22 mouse cellular contexts compared by ENCODE assay signal in the genomic region with DNA sequence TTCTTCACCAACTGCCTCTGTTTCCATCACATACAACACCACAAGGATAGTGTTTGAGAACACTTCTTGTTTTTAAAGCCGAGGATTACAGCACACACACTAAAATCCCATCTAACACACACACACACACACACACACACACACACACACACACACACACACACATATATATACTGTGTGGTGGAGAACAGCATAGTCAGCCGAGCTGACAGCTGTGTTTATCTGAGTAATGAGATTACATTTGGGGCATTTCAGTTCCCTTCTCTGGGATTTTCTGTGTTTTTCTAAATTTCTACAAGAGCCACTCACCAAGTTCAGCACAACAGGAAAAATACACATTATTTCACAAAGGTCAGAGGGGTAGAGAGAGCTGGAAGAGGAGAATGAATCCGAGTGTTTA.
A peak's percentile ranks its signal among the peaks of the same experiment; 100 is the strongest.
DNase-seq lines count a peak whose midpoint lies in the region; ATAC-seq and TF ChIP-seq lines count a peak whose summit lies in the region.
"Had no signal": no experiment of that assay in that cellular context is flagged by ENCODE, and none has a peak within 500 bp of the region (broad histone marks: within the 10 kb centered on the region; RNA-seq: fewer than 3 reads in every experiment).

No protein-coding gene starts in this region.

- ATAC-seq in intestine, embryonic 14.5 days (replicated peaks; ENCODE audit: low FRiP score, low TSS enrichment, low read depth) = peak; percentile 55; the same call in 1 of the 2 replicates
- no peak for ATAC-seq in intestine, postnatal 0 days
- 0 out of 2 replicates have a peak, but pooled peaks have one; percentile 15 for ATAC-seq in lung, postnatal 0 days
- peak; percentile 67; the same call in 1 of the 2 replicates for ATAC-seq in stomach, embryonic 14.5 days (ENCODE audit: insufficient number of reproducible peaks, insufficient read depth, low FRiP score, low read depth)
- no peak for ATAC-seq in midbrain, postnatal 0 days (ENCODE audit: low FRiP score)

- H3K9ac ChIP-seq in intestine, embryonic 14.5 days (ENCODE audit: low read length) = no peak overlapping the region
- no peak overlapping the region for H3K9ac ChIP-seq in intestine, postnatal 0 days (ENCODE audit: low read depth, low read length)
- H3K9ac ChIP-seq in lung, postnatal 0 days (replicated peaks; ENCODE audit: low read depth) = no peak overlapping the region
- H3K9ac ChIP-seq in stomach, embryonic 14.5 days (replicated peaks; ENCODE audit: low read depth, low read length) = no peak overlapping the region
- H3K9ac ChIP-seq in midbrain, postnatal 0 days (replicated peaks; ENCODE audit: low read length, poor library complexity, severe bottlenecking) = no peak overlapping the region
- H3K9ac ChIP-seq: embryonic facial prominence, embryonic 13.5 days; heart, embryonic 12.5 days; hindbrain, embryonic 12.5 days; liver, embryonic 13.5 days had no signal

- peaks cover 10% of the 10 kb centered on the region; the same call in 1 of the 2 replicates for H3K4me1 ChIP-seq in intestine, embryonic 14.5 days (replicated peaks; ENCODE audit: control insufficient read depth, insufficient read depth, low read length)
- H3K4me1 ChIP-seq in intestine, postnatal 0 days (replicated peaks; ENCODE audit: control insufficient read depth, insufficient read depth, low read length) = no peaks in the 10 kb centered on the region
- H3K4me1 ChIP-seq in lung, postnatal 0 days (ENCODE audit: insufficient read depth, low read depth, low read length) = no peaks in the 10 kb centered on the region; the same call in none of the 2 replicates
- peaks cover 7% of the 10 kb centered on the region for H3K4me1 ChIP-seq in stomach, embryonic 14.5 days (ENCODE audit: control insufficient read depth, insufficient read depth, low read length)
- no peaks in the 10 kb centered on the region for H3K4me1 ChIP-seq in midbrain, postnatal 0 days (ENCODE audit: insufficient read depth, low read length)
- H3K4me1 ChIP-seq: heart, embryonic 12.5 days; hindbrain, embryonic 12.5 days; liver, embryonic 13.5 days had no signal

- H3K36me3 ChIP-seq in intestine, embryonic 14.5 days (ENCODE audit: control insufficient read depth, insufficient read depth, low read length) = no peaks in the 10 kb centered on the region
- no peaks in the 10 kb centered on the region for H3K36me3 ChIP-seq in intestine, postnatal 0 days (ENCODE audit: control insufficient read depth, insufficient read depth)
- no peaks in the 10 kb centered on the region for H3K36me3 ChIP-seq in lung, postnatal 0 days (ENCODE audit: insufficient read depth, low read length)
- no peaks in the 10 kb centered on the region for H3K36me3 ChIP-seq in stomach, embryonic 14.5 days (ENCODE audit: control insufficient read depth, insufficient read depth, low read length)
- no peaks in the 10 kb centered on the region for H3K36me3 ChIP-seq in midbrain, postnatal 0 days (ENCODE audit: insufficient read depth, low read length)
- H3K36me3 ChIP-seq: embryonic facial prominence, embryonic 13.5 days; heart, embryonic 12.5 days; hindbrain, embryonic 12.5 days; liver, embryonic 13.5 days had no signal

- WGBS in intestine, embryonic 14.5 days = 19% methylated on average over 3 of the region's 3 CpGs
- WGBS in intestine, postnatal 0 days = 32% methylated on average over 3 of the region's 3 CpGs
- whole genome bisulfite sequencing in lung, postnatal 0 days = 22% methylated on average over 3 of the region's 3 CpGs
- WGBS in stomach, embryonic 14.5 days = 12% methylated on average over 3 of the region's 3 CpGs
- WGBS in midbrain, postnatal 0 days = 58% methylated on average over 3 of the region's 3 CpGs

- no peaks in the 10 kb centered on the region for H3K27me3 ChIP-seq in intestine, embryonic 14.5 days (replicated peaks; ENCODE audit: control insufficient read depth, insufficient read depth, low read length)
- H3K27me3 ChIP-seq in intestine, postnatal 0 days (replicated peaks; ENCODE audit: control insufficient read depth, insufficient read depth, low read length) = no peaks in the 10 kb centered on the region
- no peaks in the 10 kb centered on the region for H3K27me3 ChIP-seq in lung, postnatal 0 days (replicated peaks; ENCODE audit: insufficient read depth, low read length)
- no peaks in the 10 kb centered on the region for H3K27me3 ChIP-seq in stomach, embryonic 14.5 days (ENCODE audit: control insufficient read depth, insufficient read depth, low read length)
- H3K27me3 ChIP-seq in midbrain, postnatal 0 days (ENCODE audit: insufficient read depth, low read length) = no peaks in the 10 kb centered on the region
- H3K27me3 ChIP-seq: embryonic facial prominence, embryonic 13.5 days; heart, embryonic 12.5 days; hindbrain, embryonic 12.5 days; liver, embryonic 13.5 days had no signal

- no peak overlapping the region for H3K4me3 ChIP-seq in intestine, embryonic 14.5 days (ENCODE audit: low read depth, low read length)
- H3K4me3 ChIP-seq in intestine, postnatal 0 days (ENCODE audit: low read depth, low read length) = no peak overlapping the region
- H3K4me3 ChIP-seq in lung, postnatal 0 days (ENCODE audit: low read depth, low read length) = no peak overlapping the region
- no peak overlapping the region for H3K4me3 ChIP-seq in stomach, embryonic 14.5 days (ENCODE audit: low read depth, low read length)
- no peak overlapping the region for H3K4me3 ChIP-seq in midbrain, postnatal 0 days (ENCODE audit: low read depth, low read length)
- H3K4me3 ChIP-seq: embryonic facial prominence, embryonic 13.5 days; heart, embryonic 12.5 days; hindbrain, embryonic 12.5 days; left cerebral cortex, adult 2 months; liver, embryonic 13.5 days had no signal

- no peak for TF ChIP-seq EP300 in lung, postnatal 0 days (IDR thresholded peaks at IDR 0.05)

- TF ChIP-seq CTCF in intestine, postnatal 0 days (IDR thresholded peaks at IDR 0.05; ENCODE audit: low read depth) = no peak
- TF ChIP-seq CTCF in lung, postnatal 0 days (IDR thresholded peaks at IDR 0.05) = no peak
- no peak for TF ChIP-seq CTCF in midbrain, postnatal 0 days (IDR thresholded peaks at IDR 0.05)

- DNase-seq in intestine, embryonic 14.5 days (ENCODE audit: low spot score) = no peak
- DNase-seq in lung, postnatal 0 days (ENCODE audit: low spot score) = peak; percentile 24
- DNase-seq in lung, postnatal 36 days = no peak
- no peak for DNase-seq in frontal cortex, postnatal 10 days (ENCODE audit: low spot score in 2 of 2)
- DNase-seq in midbrain, postnatal 0 days (ENCODE audit: low spot score) = no peak
- DNase-seq: B cell, adult 2 months; cerebellum, adult 8-10 months; heart, adult 11 months; heart, postnatal 14 days; kidney, adult 18-20 months; kidney, postnatal 25 days; liver, embryonic 13.5 days; lung, postnatal 4 days; right cerebral cortex, adult 18-20 months; thymus, postnatal 36 days had no signal

- H3K4me2 ChIP-seq in intestine, embryonic 14.5 days (ENCODE audit: low read length) = 0 out of 2 replicates have a peak overlapping the region, but pooled peaks have one; percentile 7
- no peak overlapping the region for H3K4me2 ChIP-seq in intestine, postnatal 0 days (replicated peaks; ENCODE audit: low read depth)
- no peak overlapping the region for H3K4me2 ChIP-seq in lung, postnatal 0 days (replicated peaks; ENCODE audit: low read depth, low read length)
- peak overlapping the region; percentile 2; the same call in 1 of the 2 replicates for H3K4me2 ChIP-seq in stomach, embryonic 14.5 days (replicated peaks; ENCODE audit: low read depth, low read length)
- no peak overlapping the region for H3K4me2 ChIP-seq in midbrain, postnatal 0 days (ENCODE audit: low read depth, low read length, poor library complexity, severe bottlenecking)
- H3K4me2 ChIP-seq: embryonic facial prominence, embryonic 13.5 days; heart, embryonic 12.5 days; hindbrain, embryonic 12.5 days; liver, embryonic 13.5 days; midbrain, embryonic 11.5 days had no signal

- peak overlapping the region; percentile 64; the same call in 1 of the 2 replicates for H3K27ac ChIP-seq in intestine, embryonic 14.5 days (ENCODE audit: low read depth)
- H3K27ac ChIP-seq in intestine, postnatal 0 days (ENCODE audit: low read depth, low read length) = no peak overlapping the region
- no peak overlapping the region; the same call in 1 of the 2 replicates for H3K27ac ChIP-seq in lung, postnatal 0 days (ENCODE audit: low read length)
- H3K27ac ChIP-seq in stomach, embryonic 14.5 days (ENCODE audit: low read length) = peak overlapping the region; percentile 85
- H3K27ac ChIP-seq in midbrain, postnatal 0 days (ENCODE audit: low read depth, low read length) = no peak overlapping the region
- H3K27ac ChIP-seq: embryonic facial prominence, embryonic 13.5 days; hindbrain, embryonic 12.5 days; left cerebral cortex, adult 2 months; liver, embryonic 13.5 days had no signal

- peaks cover 6% of the 10 kb centered on the region; the same call in 1 of the 2 replicates for H3K9me3 ChIP-seq in intestine, embryonic 14.5 days (ENCODE audit: control insufficient read depth, low read length)
- no peaks in the 10 kb centered on the region for H3K9me3 ChIP-seq in intestine, postnatal 0 days (ENCODE audit: control insufficient read depth)
- H3K9me3 ChIP-seq in lung, postnatal 0 days (ENCODE audit: low read length) = no peaks in the 10 kb centered on the region
- peaks cover 8% of the 10 kb centered on the region; the same call in 1 of the 2 replicates for H3K9me3 ChIP-seq in stomach, embryonic 14.5 days (ENCODE audit: control insufficient read depth, low read depth, low read length)
- peaks cover 3% of the 10 kb centered on the region; the same call in 1 of the 2 replicates for H3K9me3 ChIP-seq in midbrain, postnatal 0 days (ENCODE audit: low read length)
- H3K9me3 ChIP-seq: heart, embryonic 12.5 days; hindbrain, embryonic 12.5 days; liver, embryonic 13.5 days had no signal

Comparison
In these comparisons a context has a peak if more than half of its experiments do, and no peak if none do; other contexts are left out.
1. ATAC-seq: peak in intestine, embryonic 14.5 days (single experiment), lung, postnatal 0 days (single experiment) and stomach, embryonic 14.5 days (single experiment); none in intestine, postnatal 0 days (single experiment) and midbrain, postnatal 0 days (single experiment).
2. H3K27ac ChIP-seq: peak in intestine, embryonic 14.5 days (single experiment) and stomach, embryonic 14.5 days (single experiment); none in intestine, postnatal 0 days (single experiment), lung, postnatal 0 days (single experiment) and midbrain, postnatal 0 days (single experiment).
3. H3K4me2 ChIP-seq: peak in intestine, embryonic 14.5 days (single experiment) and stomach, embryonic 14.5 days (single experiment); none in intestine, postnatal 0 days (single experiment), lung, postnatal 0 days (single experiment) and midbrain, postnatal 0 days (single experiment).